Mouse (Mus musculus) cortical plate, adult 2 months (tissue): ENCODE results near the gene Polr1d. TPM values are rescaled to one million over a fixed set of nuclear protein-coding genes. Genes with fewer than 3 reads are reported as not detected.
A peak's percentile ranks its signal among the peaks of the same experiment; 100 is the strongest.

Source experiments
- H3K27ac ChIP-seq: fragments of 200-500 bp; 2 replicates; pipeline ENCODE4 v1.5.1; 2012; ENCODE audit warnings: low read length, control low read depth, inconsistent platforms; ENCODE audit not compliant: insufficient read depth
- H3K4me1 ChIP-seq: fragments of 200-500 bp; 2 replicates; pipeline ENCODE4 v1.6.1; 2011; ENCODE audit warnings: low read length; ENCODE audit not compliant: control insufficient read depth, insufficient read depth
- H3K4me3 ChIP-seq: fragments of 200-500 bp; 2 replicates; pipeline ENCODE4 v1.5.1; 2011; ENCODE audit warnings: mild to moderate bottlenecking, low read length, control low read depth; ENCODE audit not compliant: insufficient read depth
- CTCF ChIP-seq: fragments of 200-500 bp; IDR thresholded peaks from 2 replicates; pipeline ENCODE4 v1.5.1; 2011; ENCODE audit warnings: mild to moderate bottlenecking, control low read depth, low read length; ENCODE audit not compliant: insufficient read depth; ENCODE audit errors: extremely low read depth
- POLR2A ChIP-seq: fragments of 200-500 bp; IDR thresholded peaks from 2 replicates; pipeline ENCODE4 v1.6.1; 2011; ENCODE audit warnings: mild to moderate bottlenecking, low read length, control low read depth; ENCODE audit not compliant: insufficient read depth; ENCODE audit errors: extremely low read depth
- polyA plus RNA-seq: library from polyadenylated mRNA; depleted of rRNA; stranded (reverse); fragments of >200 nt; gene quantifications from 2 replicates; pipeline ENCODE4 v1.2.3, GENCODE M21; 2012

Gene Polr1d
- polyA plus RNA-seq, 1 experiment, result 73.0 TPM

GRCm38 (mm10) chr5:147129484-147129883, 52.6 kb downstream of the Polr1d start:
- no peak overlapping the region for H3K27ac ChIP-seq
- H3K4me3 ChIP-seq, result no peak overlapping the region
- H3K4me1 ChIP-seq, result no peaks in the 10 kb centered on the region
- TF ChIP-seq POLR2A (no peak), CTCF (no peak)

GRCm38 (mm10) chr5:147131912-147132311, 55.1 kb downstream of the Polr1d start:
- no peaks in the 10 kb centered on the region for H3K4me1 ChIP-seq
- H3K27ac ChIP-seq, result no peak overlapping the region
- TF ChIP-seq POLR2A, result no peak
- TF ChIP-seq CTCF, result no peak
- no peak overlapping the region for H3K4me3 ChIP-seq

GRCm38 (mm10) chr5:147133662-147134061, 56.8 kb downstream of the Polr1d start:
- Histone ChIP-seq H3K4me1 (no peaks in the 10 kb centered on the region), H3K4me3 (no peak overlapping the region), H3K27ac (no peak overlapping the region)
- no peak for TF ChIP-seq CTCF
- TF ChIP-seq POLR2A, result no peak

- Histone ChIP-seq H3K4me1 (no peaks in the 10 kb centered on the region), H3K4me3 (no peak overlapping the region), H3K27ac (no peak overlapping the region)
- no peak for TF ChIP-seq POLR2A
- TF ChIP-seq CTCF, result no peak
These were observed 57.7 kb downstream of the Polr1d start for GRCm38 (mm10) chr5:147134341-147135088.

GRCm38 (mm10) chr5:147135089-147135446, 58.2 kb downstream of the Polr1d start:
- TF ChIP-seq POLR2A, result no peak
- no peak for TF ChIP-seq CTCF

GRCm38 (mm10) chr5:147135994-147136393, 59.1 kb downstream of the Polr1d start:
- Histone ChIP-seq H3K4me1 (no peaks in the 10 kb centered on the region), H3K4me3 (no peak overlapping the region), H3K27ac (no peak overlapping the region)
- no peak for TF ChIP-seq CTCF
- TF ChIP-seq POLR2A, result no peak

More at GRCm38 (mm10) chr5:147135089-147135446, 58.2 kb downstream of the Polr1d start:
- H3K27ac ChIP-seq, result no peak overlapping the region
- H3K4me3 ChIP-seq, result no peak overlapping the region
- H3K4me1 ChIP-seq, result no peaks in the 10 kb centered on the region

- 0 out of 2 replicates have a peak, but pooled peaks have one; percentile 5 for TF ChIP-seq CTCF
- no peak for TF ChIP-seq POLR2A
- H3K4me1 ChIP-seq, result no peaks in the 10 kb centered on the region
- no peak overlapping the region for H3K27ac ChIP-seq
These were observed 70.5 kb downstream of the Polr1d start for GRCm38 (mm10) chr5:147147340-147147739.

GRCm38 (mm10) chr5:147154806-147155371, 78.0 kb downstream of the Polr1d start:
- H3K27ac ChIP-seq, result no peak overlapping the region
- TF ChIP-seq CTCF (no peak), POLR2A (no peak)
- no peak overlapping the region for H3K4me3 ChIP-seq
- H3K4me1 ChIP-seq, result no peaks in the 10 kb centered on the region

More at GRCm38 (mm10) chr5:147147340-147147739, 70.5 kb downstream of the Polr1d start:
- no peak overlapping the region for H3K4me3 ChIP-seq

- H3K4me3 ChIP-seq, result no peak overlapping the region
- no peaks in the 10 kb centered on the region for H3K4me1 ChIP-seq
- TF ChIP-seq POLR2A, result no peak
- no peak for TF ChIP-seq CTCF
- no peak overlapping the region for H3K27ac ChIP-seq
These were observed 78.7 kb downstream of the Polr1d start for GRCm38 (mm10) chr5:147155449-147156133.
